In genomic region chr5:75083061-75083460, GRCm38 (mm10) we compare ENCODE assay signal across 15 mouse cellular contexts. TPM values are rescaled to one million over a fixed set of nuclear protein-coding genes. Genes with fewer than 3 reads are reported as not detected.
DNase-seq lines count a peak whose midpoint lies in the region; ATAC-seq lines count a peak whose summit lies in the region.
"Had no signal": no experiment of that assay in that cellular context is flagged by ENCODE, and none has a peak within 500 bp of the region (broad histone marks: within the 10 kb centered on the region; RNA-seq: fewer than 3 reads in every experiment).

No protein-coding gene starts in this region.

- H3K36me3 ChIP-seq in megakaryocyte, embryonic 14.5 days (replicated peaks; ENCODE audit: low read length) = no peaks in the 10 kb centered on the region
- H3K36me3 ChIP-seq in embryonic facial prominence, embryonic 11.5 days (replicated peaks; ENCODE audit: control insufficient read depth, insufficient read depth, low read depth, low read length) = no peaks in the 10 kb centered on the region
- H3K36me3 ChIP-seq in hindbrain, embryonic 16.5 days (ENCODE audit: control insufficient read depth, insufficient read depth, low read length) = no peaks in the 10 kb centered on the region
- H3K36me3 ChIP-seq in neural tube, embryonic 13.5 days = no peaks in the 10 kb centered on the region

- ATAC-seq in megakaryocyte, adult 5-6 weeks (ENCODE audit: poor library complexity, severe bottlenecking) = no peak
- no peak for ATAC-seq in embryonic facial prominence, embryonic 11.5 days (replicated peaks; ENCODE audit: insufficient number of reproducible peaks, low FRiP score, low TSS enrichment, low read depth)
- no peak for ATAC-seq in hindbrain, embryonic 16.5 days
- ATAC-seq in neural tube, embryonic 13.5 days (ENCODE audit: low read depth) = peak; percentile 34; the same call in 1 of the 2 replicates
- ATAC-seq: activated CD4-positive, CD25-positive, alpha-beta regulatory T cell, adult 4 months had no signal

- DNase-seq in embryonic facial prominence, embryonic 11.5 days (ENCODE audit: low spot score) = peak; percentile 42
- no peak for DNase-seq in kidney, postnatal 14 days
- DNase-seq in left cerebral cortex, postnatal 36 days (ENCODE audit: low spot score in 2 of 2) = no peak
- DNase-seq: heart, postnatal 14 days; lung, postnatal 14 days had no signal

- H3K9ac ChIP-seq in embryonic facial prominence, embryonic 11.5 days (replicated peaks; ENCODE audit: low read length) = no peak overlapping the region
- H3K9ac ChIP-seq in hindbrain, embryonic 16.5 days (ENCODE audit: low read depth, low read length) = no peak overlapping the region
- H3K9ac ChIP-seq in neural tube, embryonic 13.5 days = no peak overlapping the region

- peak overlapping the region; percentile 42 for H3K4me3 ChIP-seq in megakaryocyte, embryonic 14.5 days (replicated peaks)
- H3K4me3 ChIP-seq in embryonic facial prominence, embryonic 11.5 days (ENCODE audit: low read depth, low read length) = no peak overlapping the region
- H3K4me3 ChIP-seq in hindbrain, embryonic 16.5 days (ENCODE audit: low read length) = no peak overlapping the region
- no peak overlapping the region for H3K4me3 ChIP-seq in neural tube, embryonic 13.5 days
- H3K4me3 ChIP-seq: left cerebral cortex, adult 2 months had no signal

- H3K27me3 ChIP-seq in megakaryocyte, embryonic 14.5 days (replicated peaks) = peaks cover 94% of the 10 kb centered on the region
- peaks cover 82% of the 10 kb centered on the region for H3K27me3 ChIP-seq in embryonic facial prominence, embryonic 11.5 days (ENCODE audit: control insufficient read depth, insufficient read depth, low read length)
- peaks cover 63% of the 10 kb centered on the region for H3K27me3 ChIP-seq in hindbrain, embryonic 16.5 days (replicated peaks; ENCODE audit: control insufficient read depth, insufficient read depth, low read length)
- peaks cover 98% of the 10 kb centered on the region for H3K27me3 ChIP-seq in neural tube, embryonic 13.5 days

- WGBS in embryonic facial prominence, embryonic 11.5 days = 0% methylated on average over 14 of the region's 14 CpGs
- WGBS in hindbrain, embryonic 16.5 days = under 1% methylated on average over 13 of the region's 14 CpGs
- under 1% methylated on average over 13 of the region's 14 CpGs for WGBS in neural tube, embryonic 13.5 days

- intact Hi-C loops in left cerebral cortex, postnatal 36 days (cut with DNase I) = no loop called here

- no peak overlapping the region for H3K27ac ChIP-seq in embryonic facial prominence, embryonic 11.5 days (replicated peaks; ENCODE audit: low read depth, low read length)
- H3K27ac ChIP-seq in hindbrain, embryonic 16.5 days (ENCODE audit: low read depth, low read length) = no peak overlapping the region
- H3K27ac ChIP-seq in neural tube, embryonic 13.5 days (replicated peaks) = no peak overlapping the region
- H3K27ac ChIP-seq: left cerebral cortex, adult 2 months had no signal

- peaks cover 18% of the 10 kb centered on the region for H3K4me1 ChIP-seq in megakaryocyte, embryonic 14.5 days
- no peaks in the 10 kb centered on the region for H3K4me1 ChIP-seq in embryonic facial prominence, embryonic 11.5 days (ENCODE audit: control insufficient read depth, insufficient read depth, low read length)
- H3K4me1 ChIP-seq in hindbrain, embryonic 16.5 days (ENCODE audit: control insufficient read depth, insufficient read depth, low read depth, low read length) = peaks cover 4% of the 10 kb centered on the region
- peaks cover 26% of the 10 kb centered on the region for H3K4me1 ChIP-seq in neural tube, embryonic 13.5 days (replicated peaks)

- H3K9me3 ChIP-seq in megakaryocyte, embryonic 14.5 days = 0 out of 2 replicates have a peak, but pooled peaks cover 2% of the 10 kb centered on the region
- no peaks in the 10 kb centered on the region for H3K9me3 ChIP-seq in embryonic facial prominence, embryonic 11.5 days (replicated peaks; ENCODE audit: control insufficient read depth, low read length)
- H3K9me3 ChIP-seq in hindbrain, embryonic 16.5 days (ENCODE audit: control insufficient read depth, low read length) = no peaks in the 10 kb centered on the region
- H3K9me3 ChIP-seq in neural tube, embryonic 13.5 days = no peaks in the 10 kb centered on the region

- no peak overlapping the region for H3K4me2 ChIP-seq in embryonic facial prominence, embryonic 11.5 days (ENCODE audit: low read depth, low read length)
- peak overlapping the region; percentile 5; the same call in 1 of the 2 replicates for H3K4me2 ChIP-seq in hindbrain, embryonic 16.5 days (ENCODE audit: low read length)
- H3K4me2 ChIP-seq in neural tube, embryonic 13.5 days = peak overlapping the region; percentile 28

RNA-seq across cellular contexts. Expression of gene Gsx2, which starts 7.7 kb away (rescaled TPM):
- not detected in 2 replicates for polyA plus RNA-seq in megakaryocyte, embryonic 14.5 days (2012; ENCODE audit: insufficient read depth, low replicate concordance)
- not detected in 2 replicates for total RNA-seq in megakaryocyte, adult 5-6 weeks (2015)
- not detected in 2 replicates for total RNA-seq in megakaryocyte, adult 5-6 weeks (2017)
- polyA plus RNA-seq in embryonic facial prominence, embryonic 11.5 days (2014; fragmentation: Nextera tagmentation; extraction: Ambion mirVana) = 0.82 and 1.7 TPM in 2 replicates
- polyA plus RNA-seq in hindbrain, embryonic 16.5 days (2015; fragmentation: Nextera tagmentation; extraction: Ambion mirVana) = 0.15 and 0.18 TPM in 2 replicates
- 1.2 and 1.7 TPM in 2 replicates for polyA plus RNA-seq in neural tube, embryonic 13.5 days (2015; fragmentation: Nextera tagmentation; extraction: Ambion mirVana)
- under 1 TPM in 1 of 2 experiments, not detected in 1; 0.39 TPM for total RNA-seq in left cerebral cortex, postnatal 36 days (2021)
- total RNA-seq: heart, postnatal 14 days; neutrophil, adult 5-6 weeks had no signal
- polyA plus RNA-seq: activated CD4-positive, CD25-positive, alpha-beta regulatory T cell, adult 4 months; kidney, embryonic 16.5 days; small intestine, adult 2 months; testis, adult 2 months had no signal

RNA-seq across cellular contexts. Expression of gene Chic2, which starts 38.5 kb away (rescaled TPM):
- polyA plus RNA-seq in megakaryocyte, embryonic 14.5 days (2012; ENCODE audit: insufficient read depth, low replicate concordance) = 3.0 and 16.6 TPM in 2 replicates
- 56.8 and 62.3 TPM in 2 replicates for total RNA-seq in megakaryocyte, adult 5-6 weeks (2015)
- 41.4 and 49.9 TPM in 2 replicates for total RNA-seq in megakaryocyte, adult 5-6 weeks (2017)
- 45.3 and 51.2 TPM in 2 replicates for polyA plus RNA-seq in embryonic facial prominence, embryonic 11.5 days (2014; fragmentation: Nextera tagmentation; extraction: Ambion mirVana)
- polyA plus RNA-seq in hindbrain, embryonic 16.5 days (2015; fragmentation: Nextera tagmentation; extraction: Ambion mirVana) = 24.0 and 26.5 TPM in 2 replicates
- polyA plus RNA-seq in neural tube, embryonic 13.5 days (2015; fragmentation: Nextera tagmentation; extraction: Ambion mirVana) = 32.0 and 42.5 TPM in 2 replicates
- 10 to 100 TPM; 15.3 to 18.8 TPM for total RNA-seq in left cerebral cortex, postnatal 36 days (2021)
